Mouse (Mus musculus): Measurements from ENCODE around the gene Heatr4.
"Not testable (repeated sequence)": the region's sequence is repeated elsewhere in the genome, so short reads cannot be mapped to it uniquely, and the experiment has no call there.

Gene Heatr4

GRCm38 (mm10) chr12:83984752-83985151 lies at the start of gene Heatr4:
Heatr4 (minus strand) TSS chr12:83984852.
- no peak for DNase-seq (ENCODE audit: extremely low spot score, low spot score)

GRCm38 (mm10) chr12:84034108-84034507 lies 49.5 kb upstream of the Heatr4 start:
- no peak for DNase-seq (ENCODE audit: extremely low spot score, low spot score)

GRCm38 (mm10) chr12:84033302-84033701 lies 48.6 kb upstream of the Heatr4 start:
- not testable (repeated sequence) for DNase-seq (ENCODE audit: extremely low spot score, low spot score)

GRCm38 (mm10) chr12:84032854-84033253 lies 48.2 kb upstream of the Heatr4 start:
- no peak for DNase-seq (ENCODE audit: extremely low spot score, low spot score)

GRCm38 (mm10) chr12:84030659-84031332 lies 46.1 kb upstream of the Heatr4 start:
- DNase-seq (ENCODE audit: extremely low spot score, low spot score): peak; percentile 59

DNA sequence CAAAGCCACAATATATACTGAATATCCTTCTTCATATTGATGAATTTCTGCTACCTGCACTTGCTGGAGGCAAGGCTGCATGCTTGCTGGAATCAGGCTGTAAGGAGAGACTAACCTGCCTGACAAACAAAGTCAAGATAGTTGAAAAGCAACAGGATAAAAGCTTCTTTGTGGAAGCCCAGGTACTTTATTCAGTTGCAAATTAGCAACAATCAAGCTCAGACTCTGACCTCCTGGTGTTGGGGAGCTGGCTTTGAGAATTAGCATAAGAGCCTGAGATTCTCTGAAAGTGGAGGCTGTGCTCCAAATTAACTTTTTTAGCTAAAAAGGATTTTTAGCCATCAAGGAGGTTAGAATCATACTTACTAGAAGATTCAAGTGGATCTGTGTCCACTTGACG lies 44.4 kb upstream of the Heatr4 start:
- not testable (repeated sequence) for DNase-seq (ENCODE audit: extremely low spot score, low spot score)

- DNase-seq (ENCODE audit: extremely low spot score, low spot score): not testable (repeated sequence)
These were observed 43.7 kb upstream of the Heatr4 start for GRCm38 (mm10) chr12:84028328-84028727.

- no peak for DNase-seq (ENCODE audit: extremely low spot score, low spot score)
These were observed 41.2 kb upstream of the Heatr4 start for GRCm38 (mm10) chr12:84025888-84026287.

GRCm38 (mm10) chr12:84023052-84023745 lies 38.5 kb upstream of the Heatr4 start:
- no peak for DNase-seq (ENCODE audit: extremely low spot score, low spot score)

- DNase-seq (ENCODE audit: extremely low spot score, low spot score): not testable (repeated sequence)
These were observed 37.6 kb upstream of the Heatr4 start for GRCm38 (mm10) chr12:84022266-84022665.

DNA sequence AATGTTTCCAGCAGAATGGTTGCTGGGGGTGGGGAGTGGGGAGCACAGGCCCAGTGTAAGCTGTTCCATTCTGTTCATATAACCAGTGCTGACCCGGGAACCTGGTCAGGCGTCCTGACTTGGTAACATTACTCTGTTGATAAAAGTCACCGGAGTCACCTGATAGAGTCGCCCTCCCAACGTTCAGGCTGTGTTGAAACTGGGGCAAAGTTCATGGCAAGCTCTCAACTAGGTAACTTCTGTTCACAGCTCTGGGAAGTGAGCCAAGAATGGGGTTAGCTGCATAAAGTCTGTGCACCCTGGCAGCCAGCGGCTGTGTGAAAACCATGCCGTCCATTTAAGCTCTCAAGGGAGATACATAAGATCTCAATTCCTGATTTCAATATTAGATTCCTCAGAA lies 35.9 kb upstream of the Heatr4 start:
- not testable (repeated sequence) for DNase-seq (ENCODE audit: extremely low spot score, low spot score)

DNA sequence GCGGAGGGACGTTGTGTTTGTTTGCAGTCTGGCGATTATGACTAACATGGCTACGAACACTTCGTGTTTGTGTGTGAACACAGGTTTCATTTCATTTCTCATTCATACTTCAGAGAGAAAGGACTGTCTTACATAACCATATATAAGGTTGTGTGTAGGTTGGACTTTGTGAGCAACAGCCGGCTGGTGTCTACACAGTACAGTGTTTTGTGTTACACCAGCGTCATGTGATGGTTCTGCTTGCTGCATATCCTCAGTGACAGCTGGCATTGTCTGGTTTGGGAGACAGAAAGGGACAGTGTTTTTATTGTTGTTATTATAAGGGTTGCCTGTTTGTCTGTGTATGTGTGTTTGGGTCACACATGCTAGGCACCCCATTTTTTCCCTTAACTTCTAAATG lies 29.0 kb upstream of the Heatr4 start:
- DNase-seq (ENCODE audit: extremely low spot score, low spot score): no peak

- DNase-seq (ENCODE audit: extremely low spot score, low spot score): no peak
These were observed 28.5 kb upstream of the Heatr4 start for GRCm38 (mm10) chr12:84013130-84013529.

GRCm38 (mm10) chr12:84011251-84012040 lies 26.8 kb upstream of the Heatr4 start:
- DNase-seq (ENCODE audit: extremely low spot score, low spot score): peak; percentile 43

- DNase-seq (ENCODE audit: extremely low spot score, low spot score): no peak
These were observed 25.5 kb upstream of the Heatr4 start for GRCm38 (mm10) chr12:84010201-84010600.

DNA sequence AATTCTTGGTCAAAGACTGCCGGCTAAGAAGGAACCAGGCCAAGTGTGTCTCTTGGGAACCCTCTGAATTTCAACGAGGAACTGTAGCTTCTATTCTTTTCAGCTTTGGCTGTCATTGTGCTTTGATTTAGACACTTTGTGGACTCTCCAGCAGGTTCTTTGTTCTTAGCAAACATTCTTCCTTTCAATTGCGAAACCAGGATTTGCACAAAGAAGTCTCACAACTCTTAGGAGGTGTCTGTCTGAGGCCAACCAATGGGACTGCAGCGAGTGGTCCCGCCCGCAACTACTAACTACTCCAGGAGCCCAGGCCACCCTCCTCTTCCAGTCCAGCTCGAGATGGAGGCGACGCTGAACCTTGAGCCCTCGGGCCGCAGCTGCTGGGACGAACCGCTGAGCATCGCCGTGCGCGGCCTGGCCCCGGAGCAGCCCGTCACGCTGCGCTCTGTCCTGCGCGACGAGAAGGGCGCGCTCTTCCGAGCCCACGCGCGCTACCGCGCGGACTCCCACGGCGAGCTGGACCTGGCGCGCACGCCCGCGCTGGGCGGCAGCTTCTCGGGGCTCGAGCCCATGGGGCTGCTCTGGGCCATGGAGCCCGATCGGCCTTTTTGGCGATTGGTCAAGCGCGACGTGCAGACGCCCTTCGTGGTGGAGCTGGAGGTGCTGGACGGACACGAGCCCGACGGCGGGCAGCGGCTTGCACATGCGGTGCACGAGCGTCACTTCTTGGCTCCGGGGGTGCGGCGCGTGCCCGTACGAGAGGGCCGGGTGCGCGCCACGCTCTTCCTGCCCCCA lies 24.7 kb upstream of the Heatr4 start, which contains the start of gene Acot1:
Acot1 (plus strand) TSS at position 320 of the 795 bp plus-strand sequence.
- DNase-seq (ENCODE audit: extremely low spot score, low spot score): peak; percentile 75

DNA sequence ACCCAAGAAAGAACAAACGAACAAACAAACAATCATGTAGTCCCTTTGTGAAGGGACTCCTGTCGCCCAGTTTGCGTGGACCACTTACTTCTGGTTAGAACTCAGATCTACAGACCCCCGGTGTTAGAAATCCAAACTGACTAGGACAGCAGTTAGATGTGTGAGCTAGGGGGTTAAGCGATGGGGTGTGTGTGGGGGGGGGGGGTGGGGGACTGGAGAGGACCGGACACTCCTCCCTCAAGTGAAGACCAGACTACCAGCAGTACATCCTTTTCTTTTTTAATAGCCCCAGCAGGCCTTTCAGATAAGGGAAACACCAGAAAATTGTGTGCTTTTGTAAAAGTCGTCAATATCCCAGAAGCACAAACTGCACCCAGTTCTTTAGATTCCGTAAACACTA lies 24.1 kb upstream of the Heatr4 start:
- no peak for DNase-seq (ENCODE audit: extremely low spot score, low spot score)

DNA sequence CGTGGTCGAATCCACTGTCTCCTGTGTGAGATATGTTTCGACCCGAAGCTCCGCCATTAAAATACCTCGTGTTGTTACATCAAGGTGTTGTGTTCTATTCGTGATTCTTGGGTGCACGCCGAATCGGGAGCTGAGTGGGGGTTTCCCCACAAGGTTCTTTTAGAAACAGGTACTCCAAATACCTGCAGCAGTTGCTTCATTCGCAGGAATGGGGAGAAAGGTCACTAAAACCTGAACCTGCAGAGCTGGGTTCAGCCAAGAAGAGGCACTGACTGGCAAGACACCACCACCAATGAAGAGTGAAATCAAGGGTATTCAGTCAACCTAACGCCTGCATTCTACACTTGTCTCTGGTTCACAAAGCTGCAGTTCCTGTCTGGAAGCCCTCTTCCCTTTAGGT lies 23.6 kb upstream of the Heatr4 start:
- DNase-seq (ENCODE audit: extremely low spot score, low spot score): no peak

DNA sequence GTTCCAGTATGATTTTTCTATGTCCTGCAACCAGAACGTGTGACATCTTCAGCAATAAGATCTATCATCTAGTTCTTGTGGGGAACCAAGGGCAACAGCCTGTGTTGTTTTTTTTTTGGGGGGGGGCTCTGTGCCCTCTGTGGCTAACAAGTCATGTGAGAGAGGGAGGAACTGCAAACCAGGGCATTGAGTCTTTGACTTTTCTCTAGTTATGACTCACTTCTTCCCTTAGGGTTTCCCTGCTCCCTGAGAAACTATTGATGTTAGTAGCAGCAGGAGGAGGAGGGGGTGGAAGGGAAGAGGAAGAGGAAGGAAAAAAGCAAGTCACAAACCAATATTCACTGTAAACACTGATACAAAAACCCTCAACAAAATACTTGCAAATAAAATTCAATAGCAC lies 19.2 kb upstream of the Heatr4 start:
- DNase-seq (ENCODE audit: extremely low spot score, low spot score): no peak

GRCm38 (mm10) chr12:84000418-84000817 lies 15.8 kb upstream of the Heatr4 start:
- DNase-seq (ENCODE audit: extremely low spot score, low spot score): no peak

DNA sequence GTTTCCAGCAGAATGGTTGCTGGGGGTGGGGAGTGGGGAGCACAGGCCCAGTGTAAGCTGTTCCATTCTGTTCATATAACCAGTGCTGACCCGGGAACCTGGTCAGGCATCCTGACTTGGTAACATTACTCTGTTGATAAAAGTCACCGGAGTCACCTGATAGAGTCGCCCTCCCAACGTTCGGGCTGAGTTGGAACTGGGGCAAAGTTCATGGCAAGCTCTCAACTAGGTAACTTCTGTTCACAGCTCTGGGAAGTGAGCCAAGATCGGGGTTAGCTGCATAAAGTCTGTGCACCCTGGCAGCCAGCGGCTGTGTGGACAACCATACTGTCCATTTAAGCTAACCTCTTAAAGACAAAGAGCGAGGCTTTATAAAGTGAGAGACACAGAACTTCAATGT lies 14.6 kb upstream of the Heatr4 start:
- not testable (repeated sequence) for DNase-seq (ENCODE audit: extremely low spot score, low spot score)
